Mouse (Mus musculus) myocyte (in vitro differentiated cells): ENCODE measurements around the gene 4430402I18Rik. TPM values are rescaled to one million over a fixed set of nuclear protein-coding genes. Genes with fewer than 3 reads are reported as not detected.

Source experiments
- H3K27me3 ChIP-seq: one replicate; pipeline ENCODE4 v1.6.1; 2011; ENCODE audit not compliant: control insufficient read depth, insufficient read depth, insufficient read length
- H3K36me3 ChIP-seq: one replicate; pipeline ENCODE4 v1.6.1; 2011; ENCODE audit not compliant: control insufficient read depth, insufficient read depth
- H3K4me2 ChIP-seq: one replicate; pipeline ENCODE4 v1.6.1; 2011; ENCODE audit warnings: low read depth, control low read depth
- H3K4me3 ChIP-seq: one replicate; pipeline ENCODE4 v1.5.1; 2011; ENCODE audit warnings: mild to moderate bottlenecking, control low read depth, moderate library complexity
- H3K79me2 ChIP-seq: one replicate; pipeline ENCODE4 v1.6.1; 2011; ENCODE audit not compliant: control insufficient read depth, insufficient read depth
- H3ac ChIP-seq: one replicate; pipeline ENCODE4 v1.6.1; 2011; ENCODE audit not compliant: control insufficient read depth, insufficient read length
- CEBPB ChIP-seq: IDR thresholded peaks from 2 replicates; pipeline ENCODE4 v1.6.1; 2011; ENCODE audit warnings: mild to moderate bottlenecking, moderate library complexity; ENCODE audit not compliant: poor library complexity, insufficient read depth, severe bottlenecking
- E2F4 ChIP-seq: IDR thresholded peaks from one replicate; pipeline ENCODE4 v1.6.1; 2011; ENCODE audit warnings: mild to moderate bottlenecking, control low read depth, moderate library complexity; ENCODE audit not compliant: insufficient read depth
- MAX ChIP-seq: IDR thresholded peaks from one replicate; pipeline ENCODE4 v1.6.1; 2011; ENCODE audit warnings: low read depth, mild to moderate bottlenecking, control low read depth
- MYOD1 ChIP-seq, 3 experiments: IDR thresholded peaks; one replicate each; pipeline ENCODE4 v1.6.1; 2011; ENCODE audit warnings: control low read depth in 2 of 3, low read depth in 2 of 3, mild to moderate bottlenecking in 2 of 3, moderate library complexity in 1 of 3; ENCODE audit not compliant: insufficient read length in 2 of 3, control insufficient read depth in 1 of 3
- MYOG ChIP-seq, 3 experiments: IDR thresholded peaks; one replicate each; pipeline ENCODE4 v1.6.1; 2011; ENCODE audit warnings: control low read depth in 2 of 3, low read depth in 2 of 3, mild to moderate bottlenecking in 2 of 3; ENCODE audit not compliant: insufficient read length in 2 of 3, control insufficient read depth in 1 of 3, insufficient read depth in 1 of 3
- POLR2A ChIP-seq: IDR thresholded peaks from one replicate; pipeline ENCODE4 v1.6.1; 2011; ENCODE audit warnings: low read depth, mild to moderate bottlenecking, control low read depth, moderate library complexity; ENCODE audit not compliant: insufficient read length
- POLR2AphosphoS2 ChIP-seq: IDR thresholded peaks from one replicate; pipeline ENCODE4 v1.6.1; 2011; ENCODE audit warnings: low read depth, control low read depth; ENCODE audit not compliant: insufficient read length
- REST ChIP-seq: IDR thresholded peaks from one replicate; pipeline ENCODE4 v1.6.1; 2011; ENCODE audit warnings: mild to moderate bottlenecking, control low read depth, moderate library complexity; ENCODE audit not compliant: insufficient read depth, insufficient read length
- SRF ChIP-seq: IDR thresholded peaks from one replicate; pipeline ENCODE4 v1.6.1; 2011; ENCODE audit warnings: low read depth; ENCODE audit not compliant: control insufficient read depth, insufficient read length
- TCF12 ChIP-seq: IDR thresholded peaks from one replicate; pipeline ENCODE4 v1.6.1; 2011; ENCODE audit warnings: mild to moderate bottlenecking, control low read depth; ENCODE audit not compliant: poor library complexity, insufficient read depth, severe bottlenecking
- TCF3 ChIP-seq: IDR thresholded peaks from one replicate; pipeline ENCODE4 v1.6.1; 2011; ENCODE audit warnings: low read depth, control low read depth; ENCODE audit not compliant: insufficient read length
- USF1 ChIP-seq: IDR thresholded peaks from one replicate; pipeline ENCODE4 v1.6.1; 2011; ENCODE audit warnings: low read depth, mild to moderate bottlenecking, control low read depth, moderate library complexity
- polyA plus RNA-seq: library from polyadenylated mRNA; unstranded; fragments of >200 nt; fragmentation: generic; extraction: Trizol; gene quantifications from one replicate; pipeline ENCODE4 v1.2.1, GENCODE M21; 2012; ENCODE audit warnings: missing spikeins

The 4430402I18Rik gene
- polyA plus RNA-seq, 1 experiment, result 0.16 TPM

GRCm38 (mm10) chr19:28900771-28901170 lies 66.8 kb downstream of the 4430402I18Rik start:
- Histone ChIP-seq H3ac (no peak overlapping the region), H3K4me3 (no peak overlapping the region), H3K79me2 (no peaks in the 10 kb centered on the region), H3K36me3 (no peaks in the 10 kb centered on the region), H3K4me2 (no peak overlapping the region), H3K27me3 (peaks cover 9% of the 10 kb centered on the region)
- TF ChIP-seq POLR2A (no peak), TCF3 (no peak), USF1 (no peak)

- Histone ChIP-seq H3K27me3 (peaks cover 9% of the 10 kb centered on the region), H3K36me3 (no peaks in the 10 kb centered on the region), H3K4me3 (no peak overlapping the region), H3K79me2 (no peaks in the 10 kb centered on the region), H3ac (no peak overlapping the region), H3K4me2 (no peak overlapping the region)
- no peak for TF ChIP-seq MYOG (IDR thresholded peaks at IDR 0.05; ENCODE audit: control insufficient read depth in 1 of 3, insufficient read depth in 1 of 3, insufficient read length in 2 of 3, low read depth in 2 of 3)
- TF ChIP-seq MAX, result no peak
- no peak for TF ChIP-seq CEBPB
- TF ChIP-seq MYOD1 (IDR thresholded peaks at IDR 0.05; ENCODE audit: control insufficient read depth in 1 of 3, insufficient read length in 2 of 3, low read depth in 2 of 3), result no peak
- no peak for TF ChIP-seq USF1
- no peak for TF ChIP-seq TCF12
- TF ChIP-seq TCF3, result no peak
- TF ChIP-seq REST, result no peak
- no peak for TF ChIP-seq POLR2A
- TF ChIP-seq POLR2AphosphoS2, result no peak
- no peak for TF ChIP-seq SRF
Measured at GRCm38 (mm10) chr19:28897497-28897896, 70.1 kb downstream of the 4430402I18Rik start.

GRCm38 (mm10) chr19:28896639-28897038 lies 71.0 kb downstream of the 4430402I18Rik start:
- Histone ChIP-seq H3K79me2 (no peaks in the 10 kb centered on the region), H3K36me3 (no peaks in the 10 kb centered on the region), H3K4me3 (no peak overlapping the region), H3K27me3 (peaks cover 9% of the 10 kb centered on the region), H3K4me2 (no peak overlapping the region), H3ac (no peak overlapping the region)
- TF ChIP-seq MYOD1 (IDR thresholded peaks at IDR 0.05; ENCODE audit: control insufficient read depth in 1 of 3, insufficient read length in 2 of 3, low read depth in 2 of 3) (no peak), E2F4 (no peak), MAX (no peak), USF1 (no peak), POLR2A (no peak), TCF3 (no peak)

- H3K36me3 ChIP-seq, result no peaks in the 10 kb centered on the region
- no peak overlapping the region for H3K4me2 ChIP-seq
- peaks cover 11% of the 10 kb centered on the region for H3K27me3 ChIP-seq
- H3K79me2 ChIP-seq, result no peaks in the 10 kb centered on the region
- H3ac ChIP-seq, result no peak overlapping the region
- H3K4me3 ChIP-seq, result no peak overlapping the region
- no peak for TF ChIP-seq TCF12
- TF ChIP-seq MAX, result no peak
- TF ChIP-seq TCF3, result no peak
- no peak for TF ChIP-seq POLR2AphosphoS2
- TF ChIP-seq REST, result no peak
- TF ChIP-seq MYOG (IDR thresholded peaks at IDR 0.05; ENCODE audit: control insufficient read depth in 1 of 3, insufficient read depth in 1 of 3, insufficient read length in 2 of 3, low read depth in 2 of 3), result no peak
- TF ChIP-seq CEBPB, result no peak
- no peak for TF ChIP-seq SRF
- no peak for TF ChIP-seq POLR2A
- no peak for TF ChIP-seq MYOD1 (IDR thresholded peaks at IDR 0.05; ENCODE audit: control insufficient read depth in 1 of 3, insufficient read length in 2 of 3, low read depth in 2 of 3)
- TF ChIP-seq USF1, result no peak
- no peak for TF ChIP-seq E2F4
Measured at GRCm38 (mm10) chr19:28891864-28892263, 75.7 kb downstream of the 4430402I18Rik start.

- Histone ChIP-seq H3K4me2 (no peak overlapping the region), H3K36me3 (no peaks in the 10 kb centered on the region), H3ac (no peak overlapping the region), H3K79me2 (no peaks in the 10 kb centered on the region), H3K4me3 (no peak overlapping the region), H3K27me3 (peaks cover 10% of the 10 kb centered on the region)
- TF ChIP-seq MYOG (IDR thresholded peaks at IDR 0.05; ENCODE audit: control insufficient read depth in 1 of 3, insufficient read depth in 1 of 3, insufficient read length in 2 of 3, low read depth in 2 of 3) (no peak), MYOD1 (IDR thresholded peaks at IDR 0.05; ENCODE audit: control insufficient read depth in 1 of 3, insufficient read length in 2 of 3, low read depth in 2 of 3) (no peak), MAX (no peak), TCF12 (no peak), TCF3 (no peak), SRF (no peak), E2F4 (no peak), USF1 (no peak), POLR2AphosphoS2 (no peak), REST (no peak), CEBPB (no peak)
Measured at GRCm38 (mm10) chr19:28891238-28891637, 76.4 kb downstream of the 4430402I18Rik start.
